In the genomic region with DNA sequence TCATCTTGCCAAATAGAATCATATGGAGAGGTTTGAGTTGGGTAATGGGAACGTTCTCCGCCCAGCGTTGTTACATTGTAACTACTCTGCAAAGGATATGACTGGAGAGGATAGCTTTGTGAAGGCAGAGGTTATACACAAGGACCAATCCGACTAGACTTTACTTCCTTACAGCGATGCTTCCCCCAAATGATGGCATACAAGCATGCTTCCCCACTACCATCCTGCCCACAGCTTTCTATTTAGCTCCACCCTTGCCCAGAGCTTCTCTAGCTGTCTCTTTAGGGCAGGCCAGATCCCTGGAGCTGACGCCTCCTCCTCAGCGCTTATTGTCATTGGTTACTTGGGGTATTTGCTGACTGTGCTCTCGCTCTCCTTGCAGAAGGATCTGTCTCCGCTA, we compare ENCODE assay signal across 20 mouse cellular contexts.
DNase-seq lines count a peak whose midpoint lies in the region; ATAC-seq and TF ChIP-seq lines count a peak whose summit lies in the region.
"Had no signal": no experiment of that assay in that cellular context is flagged by ENCODE, and none has a peak within 500 bp of the region (broad histone marks: within the 10 kb centered on the region; RNA-seq: fewer than 3 reads in every experiment).

No protein-coding gene starts in this region.

- no peak overlapping the region for H3K4me2 ChIP-seq in hindbrain, postnatal 0 days (ENCODE audit: low read depth, low read length)
- no peak overlapping the region for H3K4me2 ChIP-seq in midbrain, embryonic 11.5 days
- no peak overlapping the region for H3K4me2 ChIP-seq in stomach, postnatal 0 days (replicated peaks; ENCODE audit: low read depth)
- H3K4me2 ChIP-seq: forebrain, embryonic 13.5 days; heart, embryonic 12.5 days; hindbrain, embryonic 12.5 days had no signal

- no peak overlapping the region for H3K9ac ChIP-seq in hindbrain, postnatal 0 days (replicated peaks; ENCODE audit: low read length)
- no peak overlapping the region for H3K9ac ChIP-seq in midbrain, embryonic 11.5 days (ENCODE audit: low read length)
- H3K9ac ChIP-seq in stomach, postnatal 0 days (ENCODE audit: low read length): no peak overlapping the region
- H3K9ac ChIP-seq: forebrain, embryonic 13.5 days; forebrain, postnatal 0 days; heart, embryonic 12.5 days; hindbrain, embryonic 12.5 days had no signal

- H3K36me3 ChIP-seq in hindbrain, embryonic 10.5 days: no peaks in the 10 kb centered on the region
- H3K36me3 ChIP-seq in hindbrain, postnatal 0 days (ENCODE audit: insufficient read depth, low read length): no peaks in the 10 kb centered on the region
- no peaks in the 10 kb centered on the region for H3K36me3 ChIP-seq in midbrain, embryonic 11.5 days (ENCODE audit: control insufficient read depth, insufficient read depth, low read length)
- H3K36me3 ChIP-seq in midbrain, embryonic 10.5 days: no peaks in the 10 kb centered on the region
- H3K36me3 ChIP-seq in limb, embryonic 10.5 days: no peaks in the 10 kb centered on the region
- H3K36me3 ChIP-seq in stomach, postnatal 0 days (ENCODE audit: control insufficient read depth, insufficient read depth, low read length): no peaks in the 10 kb centered on the region
- H3K36me3 ChIP-seq: heart, embryonic 12.5 days; hindbrain, embryonic 12.5 days had no signal

- no peak overlapping the region for H3K4me3 ChIP-seq in hindbrain, embryonic 10.5 days
- no peak overlapping the region for H3K4me3 ChIP-seq in hindbrain, postnatal 0 days (ENCODE audit: low read length)
- H3K4me3 ChIP-seq in midbrain, embryonic 11.5 days (ENCODE audit: low read depth, low read length): no peak overlapping the region
- no peak overlapping the region for H3K4me3 ChIP-seq in midbrain, embryonic 10.5 days
- no peak overlapping the region for H3K4me3 ChIP-seq in limb, embryonic 10.5 days
- H3K4me3 ChIP-seq in stomach, postnatal 0 days (ENCODE audit: low read depth, low read length): no peak overlapping the region
- H3K4me3 ChIP-seq: forebrain, embryonic 13.5 days; heart, embryonic 12.5 days; hindbrain, embryonic 12.5 days had no signal

- H3K9me3 ChIP-seq in hindbrain, embryonic 10.5 days: no peaks in the 10 kb centered on the region
- H3K9me3 ChIP-seq in hindbrain, postnatal 0 days (ENCODE audit: low read length): no peaks in the 10 kb centered on the region
- H3K9me3 ChIP-seq in midbrain, embryonic 11.5 days (ENCODE audit: control insufficient read depth, low read length): no peaks in the 10 kb centered on the region
- H3K9me3 ChIP-seq in midbrain, embryonic 10.5 days (replicated peaks): no peaks in the 10 kb centered on the region
- H3K9me3 ChIP-seq in limb, embryonic 10.5 days (replicated peaks): no peaks in the 10 kb centered on the region
- no peaks in the 10 kb centered on the region for H3K9me3 ChIP-seq in stomach, postnatal 0 days (ENCODE audit: control insufficient read depth, low read length)
- H3K9me3 ChIP-seq: forebrain, embryonic 13.5 days; heart, embryonic 12.5 days; hindbrain, embryonic 12.5 days had no signal

- 0 out of 2 replicates have a peak overlapping the region, but pooled peaks have one; percentile 30 for H3K27ac ChIP-seq in hindbrain, embryonic 10.5 days
- H3K27ac ChIP-seq in hindbrain, postnatal 0 days: no peak overlapping the region
- no peak overlapping the region for H3K27ac ChIP-seq in midbrain, embryonic 11.5 days (ENCODE audit: low read depth, low read length)
- H3K27ac ChIP-seq in midbrain, embryonic 10.5 days (replicated peaks): no peak overlapping the region
- H3K27ac ChIP-seq in limb, embryonic 10.5 days: no peak overlapping the region; the same call in 1 of the 2 replicates
- H3K27ac ChIP-seq in stomach, postnatal 0 days (replicated peaks): no peak overlapping the region
- H3K27ac ChIP-seq: forebrain, embryonic 13.5 days; hindbrain, embryonic 12.5 days had no signal

- ATAC-seq in hindbrain, postnatal 0 days: no peak
- ATAC-seq in midbrain, embryonic 11.5 days (ENCODE audit: low FRiP score): no peak
- ATAC-seq in stomach, postnatal 0 days (ENCODE audit: low FRiP score, low TSS enrichment): no peak
- ATAC-seq: forebrain, embryonic 13.5 days; forebrain, postnatal 0 days; hindbrain, embryonic 16.5 days had no signal

- no peak for DNase-seq in hindbrain, embryonic 10.5 days (ENCODE audit: low spot score)
- DNase-seq in hindbrain, postnatal 0 days (ENCODE audit: low spot score): no peak
- DNase-seq in midbrain, embryonic 11.5 days (ENCODE audit: low spot score, missing footprints): peak; percentile 57
- no peak for DNase-seq in midbrain, embryonic 10.5 days (ENCODE audit: low spot score)
- DNase-seq in limb, embryonic 10.5 days (ENCODE audit: low spot score): peak; percentile 39
- no peak for DNase-seq in stomach, postnatal 0 days (ENCODE audit: low spot score)
- DNase-seq in layer of hippocampus, adult 18-20 months (ENCODE audit: low spot score in 2 of 2): no peak
- DNase-seq: adrenal gland, adult 2 months; adrenal gland, postnatal 25 days; cerebellum, adult 18-20 months; cerebellum, adult 9-11 months; cerebellum, postnatal 36 days; forebrain, postnatal 0 days; gastrocnemius, postnatal 14 days; heart, postnatal 36 days had no signal

- H3K27me3 ChIP-seq in hindbrain, embryonic 10.5 days (ENCODE audit: insufficient read depth, poor library complexity, severe bottlenecking): peaks cover 3% of the 10 kb centered on the region; the same call in 1 of the 2 replicates
- H3K27me3 ChIP-seq in hindbrain, postnatal 0 days (ENCODE audit: insufficient read depth, low read length): no peaks in the 10 kb centered on the region; the same call in 1 of the 2 replicates
- H3K27me3 ChIP-seq in midbrain, embryonic 11.5 days (ENCODE audit: control insufficient read depth, insufficient read depth, low read length): no peaks in the 10 kb centered on the region
- H3K27me3 ChIP-seq in midbrain, embryonic 10.5 days (ENCODE audit: low read depth, poor library complexity, severe bottlenecking): no peaks in the 10 kb centered on the region
- H3K27me3 ChIP-seq in limb, embryonic 10.5 days (ENCODE audit: low read depth, poor library complexity, severe bottlenecking): peaks cover 29% of the 10 kb centered on the region
- no peaks in the 10 kb centered on the region for H3K27me3 ChIP-seq in stomach, postnatal 0 days (ENCODE audit: control insufficient read depth, insufficient read depth, low read length)
- H3K27me3 ChIP-seq: CH12.LX; forebrain, embryonic 13.5 days had no signal

- no peak for TF ChIP-seq EP300 in stomach, postnatal 0 days (optimal IDR thresholded peaks at IDR 0.05)

- WGBS in hindbrain, embryonic 10.5 days: 79% methylated on average over 9 of the region's 9 CpGs
- 77% methylated on average over 9 of the region's 9 CpGs for WGBS in hindbrain, postnatal 0 days
- 85% methylated on average over 9 of the region's 9 CpGs for WGBS in midbrain, embryonic 11.5 days
- 85% methylated on average over 9 of the region's 9 CpGs for WGBS in midbrain, embryonic 10.5 days
- 67% methylated on average over 9 of the region's 9 CpGs for WGBS in limb, embryonic 10.5 days
- 72% methylated on average over 9 of the region's 9 CpGs for WGBS in stomach, postnatal 0 days

- H3K4me1 ChIP-seq in hindbrain, embryonic 10.5 days (replicated peaks): peaks cover 64% of the 10 kb centered on the region
- H3K4me1 ChIP-seq in hindbrain, postnatal 0 days (ENCODE audit: insufficient read depth, low read length): no peaks in the 10 kb centered on the region
- peaks cover 2% of the 10 kb centered on the region; the same call in 1 of the 2 replicates for H3K4me1 ChIP-seq in midbrain, embryonic 11.5 days (ENCODE audit: control insufficient read depth, insufficient read depth, low read length)
- H3K4me1 ChIP-seq in midbrain, embryonic 10.5 days: peaks cover 45% of the 10 kb centered on the region
- H3K4me1 ChIP-seq in limb, embryonic 10.5 days: peaks cover 89% of the 10 kb centered on the region
- peaks cover 5% of the 10 kb centered on the region for H3K4me1 ChIP-seq in stomach, postnatal 0 days (replicated peaks; ENCODE audit: control insufficient read depth, insufficient read depth)
- H3K4me1 ChIP-seq: forebrain, embryonic 13.5 days had no signal

- no peak for TF ChIP-seq CTCF in hindbrain, postnatal 0 days (IDR thresholded peaks at IDR 0.05; ENCODE audit: low read depth)
- TF ChIP-seq CTCF in stomach, postnatal 0 days (IDR thresholded peaks at IDR 0.05; ENCODE audit: low read depth): peak; percentile 20; the same call in 1 of the 2 replicates

Comparison
In these comparisons a context has a peak if more than half of its experiments do, and no peak if none do; other contexts are left out.
1. DNase-seq: peak in midbrain, embryonic 11.5 days (single experiment) and limb, embryonic 10.5 days (single experiment); none in hindbrain, embryonic 10.5 days (single experiment), hindbrain, postnatal 0 days (single experiment), midbrain, embryonic 10.5 days (single experiment), stomach, postnatal 0 days (single experiment) and layer of hippocampus, adult 18-20 months (0 of 2).